Mouse (Mus musculus) CD8-positive naive resting alpha-beta T cell, adult 57 days (primary cell): ENCODE measurements around the gene Prss29. TPM values are rescaled to one million over a fixed set of nuclear protein-coding genes. Genes with fewer than 3 reads are reported as not detected.

Experiments used
- total RNA-seq: library from RNA; stranded (reverse); gene quantifications from one replicate; pipeline ENCODE4 v1.2.4, GENCODE M21; 2023

The Prss29 gene
- not detected for total RNA-seq

GRCm38 (mm10) chr17:25318354-25318753, at the start of gene Prss29:
Gene Prss29, plus strand, starts transcription at chr17:25318654.

GRCm38 (mm10) chr17:25274571-25275346, 43.7 kb upstream of the Prss29 start, which contains the start of gene Ube2i:
Gene Ube2i, minus strand, starts transcription at chr17:25274622.

DNA sequence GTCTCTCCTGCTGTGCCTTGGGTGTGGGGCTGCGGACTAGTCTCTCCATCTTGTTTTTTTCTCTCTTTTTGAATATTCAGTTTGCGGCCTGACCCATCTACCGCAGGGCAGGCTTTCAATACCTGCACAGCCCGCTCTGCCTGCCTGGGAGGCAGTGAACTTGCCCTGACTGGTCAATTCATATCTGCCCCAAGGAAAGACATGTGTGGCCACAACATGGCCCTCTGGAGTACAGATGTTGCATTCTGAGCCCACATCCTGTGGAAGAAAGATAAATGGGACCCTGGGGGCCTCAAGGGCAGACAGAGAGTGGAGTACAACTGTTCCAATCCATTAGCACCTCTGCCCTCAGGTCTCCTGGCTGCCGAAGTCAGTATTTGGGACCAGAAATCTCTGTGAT, 20.4 kb upstream of the Prss29 start, which contains the start of gene Prss34:
Gene Prss34, plus strand, starts transcription at position 301 of the 400 bp plus-strand sequence.

GRCm38 (mm10) chr17:25308346-25308745, 10.1 kb upstream of the Prss29 start, which contains the start of gene Prss28:
Gene Prss28, plus strand, starts transcription at chr17:25308646.

GRCm38 (mm10) chr17:25345462-25345861, 27.0 kb downstream of the Prss29 start, which contains the start of gene Tpsab1:
Gene Tpsab1, minus strand, starts transcription at chr17:25345562.

GRCm38 (mm10) chr17:25366005-25366404, 47.6 kb downstream of the Prss29 start, which contains the start of gene Tpsb2:
Gene Tpsb2, plus strand, starts transcription at chr17:25366305.

GRCm38 (mm10) chr17:25368973-25369372, 50.5 kb downstream of the Prss29 start, which contains the start of gene Tpsg1:
Gene Tpsg1, plus strand, starts transcription at chr17:25369273.

Other genes starting within 250 kb of the Prss29 start
- not detected for gene Tmem204, start 235.1 kb upstream of the Prss29 start, total RNA-seq
- gene Telo2, start 202.7 kb upstream of the Prss29 start, total RNA-seq: 38.0 TPM
- gene Ptx4, start 197.9 kb upstream of the Prss29 start, total RNA-seq: not detected
- gene Clcn7, start 185.3 kb upstream of the Prss29 start, total RNA-seq: 35.2 TPM
- 0.61 TPM for gene Ccdc154, start 156.2 kb upstream of the Prss29 start, total RNA-seq
- not detected for gene Gm38655, start 143.2 kb upstream of the Prss29 start, total RNA-seq
- 13.3 TPM for gene BC003965, start 134.1 kb upstream of the Prss29 start, total RNA-seq
- gene Unkl, start 130.3 kb upstream of the Prss29 start, total RNA-seq: 76.9 TPM
- gene Gnptg, start 78.5 kb upstream of the Prss29 start, total RNA-seq: 59.6 TPM
- gene Tsr3, start 78.5 kb upstream of the Prss29 start, total RNA-seq: 23.3 TPM
- 29.1 TPM for gene Baiap3, start 62.3 kb upstream of the Prss29 start, total RNA-seq
- 409 TPM for gene Ube2i, start 44.0 kb upstream of the Prss29 start, total RNA-seq
- not detected for gene Prss34, start 20.3 kb upstream of the Prss29 start, total RNA-seq
- gene Prss28, start 10.0 kb upstream of the Prss29 start, total RNA-seq: not detected
- gene Tpsab1, start 26.9 kb downstream of the Prss29 start, total RNA-seq: not detected
- not detected for gene Tpsb2, start 47.7 kb downstream of the Prss29 start, total RNA-seq
- gene Tpsg1, start 50.6 kb downstream of the Prss29 start, total RNA-seq: not detected
- 0.83 TPM for gene Cacna1h, start 115.1 kb downstream of the Prss29 start, total RNA-seq
- not detected for gene Tekt4, start 136.0 kb downstream of the Prss29 start, total RNA-seq
- not detected for gene Sstr5, start 178.6 kb downstream of the Prss29 start, total RNA-seq